Mouse (Mus musculus) CH12.LX (cell line): Measurements from ENCODE around the gene Mt3.

Experiments used
- CTCF ChIP-seq, 2 experiments: IDR thresholded peaks in 1 of 2; conservative IDR thresholded peaks in 1 of 2; 2 replicates each; pipeline ENCODE4 v1.5.1; 2011 to 2012; ENCODE audit warnings: low read depth in 2 of 2, low read length in 2 of 2, improper control_type of control experiment in 1 of 2, inconsistent platforms in 1 of 2, mild to moderate bottlenecking in 1 of 2, moderate library complexity in 1 of 2
- JUND ChIP-seq: conservative IDR thresholded peaks from 2 replicates; pipeline ENCODE4 v1.6.1; 2011; ENCODE audit warnings: low read depth, low read length, improper control_type of control experiment
- POLR2A ChIP-seq: IDR thresholded peaks from 2 replicates; pipeline ENCODE4 v1.6.1; 2011; ENCODE audit warnings: low read depth, mild to moderate bottlenecking, improper control_type of control experiment, low read length
- USF2 ChIP-seq: conservative IDR thresholded peaks from 2 replicates; pipeline ENCODE4 v1.6.1; 2011; ENCODE audit warnings: low read depth, low read length, improper control_type of control experiment

GRCm38 (mm10) chr8:94152513-94153300 lies at the start of gene Mt3:
- TF ChIP-seq USF2: no peak
- TF ChIP-seq CTCF (conservative IDR thresholded peaks at IDR 0.05 in 1 of 2, IDR thresholded peaks at IDR 0.05 in 1 of 2; ENCODE audit: low read depth in 2 of 2, low read length in 2 of 2): peak in 1 of 2 experiments; percentile 70; a peak in 2 of 4 replicates
- TF ChIP-seq POLR2A: peak; percentile 77
- no peak for TF ChIP-seq JUND
